Mouse (Mus musculus): ENCODE data around the gene Cacng6. TPM values are rescaled to one million over a fixed set of nuclear protein-coding genes. Genes with fewer than 3 reads are reported as not detected.
"Not testable (repeated sequence)": the region's sequence is repeated elsewhere in the genome, so short reads cannot be mapped to it uniquely, and the experiment has no call there.

The Cacng6 gene
- total RNA-seq (2021) = 1 to 10 TPM; 1.3 to 1.9 TPM

DNA sequence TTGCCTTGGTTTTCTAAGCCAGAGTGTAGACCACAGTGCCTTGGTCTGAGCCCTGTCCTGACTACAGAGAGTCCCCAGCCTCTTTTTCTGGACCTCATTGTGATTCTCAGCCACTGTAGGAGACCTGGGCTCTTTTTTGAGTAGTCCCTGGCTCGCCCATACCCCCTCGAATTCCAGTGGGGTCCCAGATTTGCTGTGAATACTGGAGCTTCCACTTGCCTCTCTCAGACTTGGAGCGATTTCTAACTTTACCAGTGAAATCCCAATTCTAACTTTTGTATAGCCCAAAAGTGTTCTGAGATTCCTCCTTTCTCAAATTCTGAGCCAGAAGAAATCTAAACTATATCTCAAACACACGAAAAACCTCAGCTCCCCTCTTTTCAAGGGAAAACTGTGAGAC, at the start of gene Cacng6:
Gene Cacng6 (plus strand): TSS at position 301 of the 400 bp plus-strand sequence.
- DNase-seq = no peak
- intact Hi-C loops (cut with DNase I) = no loop called here

DNA sequence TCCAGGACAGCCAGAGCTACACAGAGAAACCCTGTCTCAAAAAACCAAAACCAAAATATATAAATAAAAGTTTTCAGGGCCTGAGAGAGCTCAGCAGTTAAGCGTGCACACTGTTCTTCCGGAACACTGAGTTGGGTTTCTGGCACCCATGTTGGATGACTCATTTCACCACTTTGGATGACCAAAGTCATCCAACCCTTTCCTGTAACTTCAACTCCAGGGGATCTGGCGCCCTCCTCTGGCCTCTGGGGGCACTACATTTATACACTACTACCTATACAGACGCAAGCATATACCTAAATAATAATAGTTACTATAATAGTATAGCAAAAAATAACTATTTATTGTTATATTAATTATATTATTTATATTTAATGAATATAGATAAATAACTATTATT, 47.2 kb upstream of the Cacng6 start:
- intact Hi-C loops (cut with DNase I) = loop anchor here (2.0 kb wide), 2 partner anchors 46 to 154 kb away; no protein-coding TSS in a partner anchor

DNA sequence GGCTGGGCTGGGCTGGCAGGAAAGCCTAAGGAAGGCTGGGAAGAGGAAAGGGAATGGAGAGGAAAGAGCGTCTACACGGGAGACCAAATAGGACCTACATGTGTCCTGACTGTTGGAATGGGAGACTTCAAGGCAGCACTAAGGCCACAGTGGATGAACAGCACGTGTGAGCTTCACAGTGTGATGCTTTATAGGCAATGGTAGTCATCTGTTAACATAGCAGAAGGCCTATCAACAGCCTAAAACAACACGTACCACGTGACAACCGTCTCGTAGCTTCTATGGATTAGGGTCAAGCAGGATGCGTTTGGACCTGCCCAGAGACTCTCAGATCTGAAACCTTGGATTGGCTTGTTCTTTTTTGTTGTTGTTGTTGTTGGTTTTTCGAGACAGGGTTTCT, 41.9 kb upstream of the Cacng6 start:
- intact Hi-C loops (cut with DNase I) = no loop called here
- no peak for DNase-seq

More for the DNA sequence above, 47.2 kb upstream of the Cacng6 start:
- peak; percentile 44 to 72 for DNase-seq

DNA sequence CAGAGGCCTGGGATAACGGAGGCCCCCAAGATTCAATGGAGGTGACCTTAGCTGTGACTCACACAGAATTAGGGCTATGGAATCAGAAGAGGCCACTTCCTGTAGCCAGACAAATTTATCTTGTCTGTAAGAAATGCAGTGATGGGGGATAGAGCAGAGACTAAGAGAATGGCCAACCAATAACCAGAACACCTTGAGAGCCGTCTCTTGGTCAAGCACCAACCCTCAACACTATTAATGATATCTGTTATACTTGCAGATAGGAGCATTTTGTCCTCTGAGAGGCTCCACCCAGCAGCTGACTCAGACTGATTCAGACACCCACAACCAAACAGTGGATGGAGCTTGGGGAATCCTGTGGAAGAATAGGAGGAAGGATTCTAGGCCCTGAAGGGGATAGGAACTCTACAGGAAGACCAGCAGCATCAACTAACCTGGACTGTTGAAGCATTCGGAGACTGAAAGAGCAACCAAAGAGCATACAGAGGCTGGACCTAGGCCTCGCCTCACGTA, 39.1 kb upstream of the Cacng6 start:
- DNase-seq = no peak
- intact Hi-C loops (cut with DNase I) = no loop called here

DNA sequence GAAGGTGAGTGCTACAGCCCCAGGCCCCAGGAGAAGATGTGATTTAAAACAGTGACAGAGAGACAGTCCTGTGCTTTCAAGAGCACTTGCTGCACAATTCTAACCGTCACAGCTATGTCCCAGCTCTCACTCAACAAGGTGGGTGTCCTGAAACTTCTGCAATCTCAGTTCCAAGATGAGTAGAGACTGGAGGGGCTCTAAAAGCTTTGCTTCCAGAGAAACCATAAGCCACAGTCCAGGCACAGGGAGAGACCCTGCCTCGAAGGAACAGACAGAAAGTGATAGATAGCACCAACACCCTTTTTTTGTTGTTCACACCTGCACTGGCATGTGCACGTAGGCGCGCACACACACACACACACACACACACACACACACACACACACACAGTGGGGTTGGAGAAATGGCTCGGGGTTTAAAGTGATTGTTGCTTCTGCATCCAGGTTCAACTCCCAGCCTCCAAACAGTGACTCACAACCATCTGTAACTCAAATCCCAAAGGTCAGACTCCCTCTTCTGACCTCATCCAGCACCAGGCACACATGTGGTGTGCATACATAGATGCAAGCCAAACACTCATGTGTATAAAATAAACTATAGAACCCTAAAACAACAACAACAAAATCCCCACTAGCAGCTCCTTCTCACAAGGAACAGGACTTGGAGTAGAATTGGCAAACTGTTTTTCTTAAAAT, 37.8 kb upstream of the Cacng6 start:
- DNase-seq = no peak
- intact Hi-C loops (cut with DNase I) = no loop called here

DNA sequence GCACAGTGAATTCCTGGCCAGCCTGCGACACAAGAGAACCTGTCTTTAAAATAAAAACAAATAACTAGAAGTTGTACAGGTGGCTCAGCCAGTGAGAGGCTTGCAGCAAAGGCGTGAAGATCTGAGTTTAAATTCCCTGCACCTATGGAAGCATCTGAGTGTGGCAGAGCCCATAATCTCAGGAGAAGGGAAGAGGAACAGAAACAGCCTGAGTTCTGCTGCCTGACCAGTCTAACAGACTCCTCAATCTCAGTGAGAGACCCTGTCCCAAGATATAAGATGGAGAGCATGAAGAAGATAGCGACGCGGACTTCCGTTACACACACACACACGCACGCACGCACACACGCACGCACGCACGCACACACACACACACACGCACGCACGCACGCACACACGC, 36.2 kb upstream of the Cacng6 start:
- no peak for DNase-seq
- intact Hi-C loops (cut with DNase I) = no loop called here

DNA sequence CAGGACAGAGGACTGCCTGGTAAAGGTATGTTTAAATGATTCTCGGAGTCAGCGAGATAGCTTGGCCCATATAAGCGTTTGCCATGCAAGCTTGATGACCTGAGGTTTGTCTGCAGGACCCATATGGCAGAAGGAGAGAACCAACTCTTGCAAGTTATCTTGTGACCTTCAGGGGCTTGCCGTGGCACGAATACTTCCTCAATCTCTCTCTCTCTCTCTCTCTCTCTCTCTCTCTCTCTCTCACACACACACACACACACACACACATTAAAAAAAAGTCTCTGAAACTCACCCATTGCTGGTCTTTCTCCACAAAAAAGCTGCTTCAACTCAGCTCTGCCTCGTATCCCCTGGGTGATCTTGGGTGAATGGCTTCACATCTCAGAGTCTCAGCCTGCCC, 35.1 kb upstream of the Cacng6 start:
- no peak for DNase-seq
- intact Hi-C loops (cut with DNase I) = no loop called here

DNA sequence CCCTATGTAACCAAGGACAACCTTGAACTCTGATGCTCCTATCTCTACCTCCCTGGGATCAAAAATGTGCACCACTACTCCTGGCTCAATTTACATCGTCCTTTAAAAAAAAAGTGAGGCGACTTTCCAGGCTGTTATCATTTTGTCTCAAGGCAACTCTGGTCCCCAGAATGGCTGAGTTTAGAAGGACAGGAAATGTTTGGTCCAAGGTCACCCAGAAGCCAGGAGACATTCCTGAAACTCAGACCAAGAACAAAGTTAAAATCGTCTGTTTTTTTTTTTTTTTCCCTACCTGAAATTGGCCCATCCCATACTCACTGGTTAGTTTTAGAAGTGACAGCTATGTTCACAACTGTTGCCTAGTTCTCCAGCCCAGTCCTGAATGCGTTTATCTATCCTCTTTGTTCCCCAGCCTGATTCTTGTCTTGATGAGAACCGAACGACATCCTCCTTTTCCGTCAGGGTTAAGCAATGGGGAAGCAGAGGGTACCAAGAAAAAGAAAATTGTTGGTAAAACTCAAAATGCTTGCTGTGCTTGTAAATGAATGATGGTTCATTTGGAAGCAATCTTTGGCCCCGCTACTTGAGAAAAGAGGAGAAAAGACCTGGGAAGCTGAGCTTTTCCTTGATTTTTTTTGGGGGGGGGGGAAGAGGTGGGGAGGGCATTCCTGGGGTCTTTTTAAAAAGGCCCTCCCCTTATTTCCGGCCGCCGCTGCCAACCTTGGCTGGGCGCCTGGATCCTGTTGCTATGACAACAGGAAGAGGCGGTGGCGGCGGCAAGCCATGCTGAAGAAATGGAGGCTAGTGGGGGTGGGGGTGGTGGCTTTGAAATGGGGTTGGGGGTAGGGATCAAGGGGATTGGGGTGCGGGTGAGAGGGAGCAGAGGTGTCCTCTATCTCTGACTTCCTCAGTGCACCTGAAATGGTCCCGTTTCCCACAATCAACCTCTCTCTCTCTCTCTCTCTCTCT, 34.3 kb upstream of the Cacng6 start:
- DNase-seq = peak; percentile 41 to 54
- intact Hi-C loops (cut with DNase I) = no loop called here

DNA sequence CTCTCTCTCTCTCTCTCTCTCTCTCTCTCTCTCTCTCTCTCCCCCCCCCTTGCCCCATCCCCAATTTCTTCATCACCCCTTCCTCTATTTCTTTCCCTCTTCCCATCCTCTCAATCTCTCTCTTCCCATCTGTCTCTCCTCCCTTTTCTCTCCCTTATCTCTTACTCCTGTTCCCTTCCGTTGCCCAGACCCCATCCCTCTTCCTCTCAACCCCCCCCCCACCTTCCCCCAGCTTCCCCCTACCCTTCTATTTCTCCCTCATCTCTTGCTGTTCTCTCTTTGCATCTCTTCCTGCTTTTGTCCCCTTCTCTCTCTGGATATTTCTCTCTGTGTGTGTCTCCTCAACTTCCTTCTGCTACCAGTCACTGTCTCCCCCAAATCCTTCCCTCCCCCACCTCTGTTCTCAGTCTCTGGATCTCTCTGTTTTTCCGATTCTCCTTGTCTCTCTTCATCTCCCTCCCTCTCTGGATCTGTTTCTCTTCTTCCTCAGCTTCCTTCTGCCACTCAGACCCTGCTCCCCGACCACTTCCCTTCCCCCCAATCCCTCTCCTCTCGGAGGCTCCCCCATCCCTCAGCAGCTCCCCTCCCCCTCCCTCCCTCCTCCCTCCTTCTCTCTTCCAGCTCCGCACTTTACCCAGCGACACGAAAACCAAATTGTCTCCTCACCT, 33.4 kb upstream of the Cacng6 start, which contains the start of gene Cacng8:
Gene Cacng8 (plus strand): TSS at position 271 of the 668 bp plus-strand sequence.
- no peak for DNase-seq
- intact Hi-C loops (cut with DNase I) = no loop called here

DNA sequence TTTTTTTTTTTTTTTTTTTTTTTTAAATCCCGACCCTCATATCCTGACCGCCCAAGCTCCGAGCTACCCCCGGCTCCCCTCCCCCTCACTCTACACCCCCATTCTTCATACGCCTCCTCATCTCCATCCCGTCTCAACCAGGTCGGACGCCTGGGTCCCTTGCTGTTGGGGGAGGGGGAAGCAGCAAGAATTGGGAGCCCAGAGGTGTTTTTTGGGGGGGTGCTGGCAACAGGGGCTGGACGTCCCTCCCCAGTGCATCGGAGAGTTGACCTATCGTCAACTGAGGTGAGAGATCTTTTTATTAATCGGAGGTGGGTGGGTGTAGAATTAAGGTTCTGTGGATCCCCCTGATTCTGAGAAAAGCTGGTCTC, 32.9 kb upstream of the Cacng6 start:
- intact Hi-C loops (cut with DNase I) = no loop called here
- DNase-seq = no peak

DNA sequence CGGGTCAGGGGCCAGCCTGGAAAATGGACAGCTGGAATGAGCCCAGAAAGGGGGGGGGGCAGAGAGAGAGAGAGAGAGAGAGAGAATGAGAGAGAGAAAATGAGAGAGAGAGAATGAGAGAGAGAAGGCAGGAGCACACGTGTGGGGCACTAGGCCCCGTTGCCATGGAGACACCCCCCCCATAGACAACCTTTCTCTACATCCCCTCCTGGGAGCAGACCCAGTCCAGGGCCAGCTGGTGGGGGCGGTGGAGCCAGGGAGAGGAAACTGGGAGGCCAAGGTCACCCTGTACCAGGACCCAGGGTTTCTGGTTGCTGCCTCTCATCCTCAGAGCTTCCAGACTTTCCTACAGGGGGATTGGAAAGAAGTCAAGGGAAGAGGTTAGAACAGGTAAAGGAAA, 32.2 kb upstream of the Cacng6 start:
- no peak for DNase-seq
- intact Hi-C loops (cut with DNase I) = no loop called here

DNA sequence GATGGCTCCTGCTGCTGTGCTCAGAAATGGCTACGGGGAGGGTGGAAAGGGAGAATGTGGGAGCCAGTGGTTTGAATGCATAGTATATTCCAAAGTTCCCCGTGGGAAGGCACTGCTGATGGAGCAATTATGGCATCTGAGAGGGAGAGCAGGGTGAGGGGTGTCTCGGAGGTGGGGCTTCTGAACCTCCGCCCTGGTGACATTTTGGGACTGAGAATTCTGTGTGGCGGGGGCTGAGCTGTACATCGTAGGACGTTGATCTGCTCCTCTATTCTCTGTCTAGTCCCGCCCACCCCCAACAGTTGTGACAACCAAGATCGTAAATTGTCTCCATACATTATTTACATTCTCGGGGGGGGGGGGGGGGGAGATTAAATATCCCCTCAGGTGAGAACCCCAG, 26.6 kb upstream of the Cacng6 start:
- intact Hi-C loops (cut with DNase I) = no loop called here
- no peak for DNase-seq

DNA sequence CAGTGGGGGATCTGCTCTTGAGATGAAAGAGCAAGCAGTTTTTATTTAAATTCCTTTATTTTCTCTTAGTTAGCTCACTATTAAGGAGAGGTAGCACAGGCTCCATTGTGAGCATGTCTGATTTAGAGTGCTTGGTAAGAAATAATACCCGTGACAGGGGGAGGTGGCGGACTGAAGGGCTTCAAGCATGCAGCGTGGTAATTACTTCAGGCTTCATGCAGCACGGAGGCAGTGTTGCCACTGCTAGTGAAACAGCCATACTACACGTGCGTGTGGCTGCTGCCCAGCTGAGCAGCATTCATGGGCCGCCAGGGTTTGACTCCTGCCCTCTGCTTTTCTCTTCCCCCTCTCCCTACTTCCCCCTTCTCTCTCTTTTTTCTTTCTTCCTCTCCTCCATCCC, 26.2 kb upstream of the Cacng6 start:
- DNase-seq = no peak
- intact Hi-C loops (cut with DNase I) = no loop called here

DNA sequence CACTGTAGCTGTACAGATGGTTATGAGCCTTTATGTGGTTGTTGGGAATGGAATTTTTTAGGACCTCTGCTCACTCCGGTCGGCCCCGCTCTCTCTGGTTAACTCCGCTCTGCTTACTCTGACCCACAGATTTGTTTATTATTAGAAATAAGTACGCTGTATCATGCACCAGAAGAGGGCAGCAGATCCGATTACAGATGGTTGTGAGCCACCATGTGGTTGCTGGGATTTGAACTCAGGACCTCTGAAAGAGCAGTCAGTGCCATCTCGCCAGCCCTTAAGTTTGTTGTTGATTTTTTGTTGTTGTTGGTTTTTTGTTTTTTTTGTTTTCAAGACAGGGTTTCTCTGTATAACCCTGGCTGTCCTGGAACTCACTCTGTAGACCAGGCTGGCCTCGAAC, 25.6 kb upstream of the Cacng6 start:
- DNase-seq; intact Hi-C loops (cut with DNase I): not testable (repeated sequence)

DNA sequence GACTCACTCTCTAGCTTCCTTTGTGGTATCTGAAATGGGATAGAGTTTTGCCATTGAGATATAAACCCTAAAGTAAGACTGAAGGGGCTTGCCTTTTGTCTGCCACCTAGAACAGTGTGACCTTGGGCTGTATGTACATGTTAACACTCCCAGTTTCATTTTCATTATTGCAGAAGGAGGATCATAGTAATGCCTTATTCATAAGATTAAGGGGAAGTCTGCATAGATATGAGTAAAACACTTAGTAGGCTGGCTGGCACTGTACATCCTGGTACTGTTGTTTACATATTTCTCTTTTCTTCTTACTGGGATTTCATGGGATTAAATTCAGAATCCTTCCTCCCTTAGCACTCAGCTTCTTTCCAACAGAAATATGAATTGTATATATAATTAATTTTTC, 24.1 kb upstream of the Cacng6 start:
- intact Hi-C loops (cut with DNase I) = no loop called here
- no peak for DNase-seq

DNA sequence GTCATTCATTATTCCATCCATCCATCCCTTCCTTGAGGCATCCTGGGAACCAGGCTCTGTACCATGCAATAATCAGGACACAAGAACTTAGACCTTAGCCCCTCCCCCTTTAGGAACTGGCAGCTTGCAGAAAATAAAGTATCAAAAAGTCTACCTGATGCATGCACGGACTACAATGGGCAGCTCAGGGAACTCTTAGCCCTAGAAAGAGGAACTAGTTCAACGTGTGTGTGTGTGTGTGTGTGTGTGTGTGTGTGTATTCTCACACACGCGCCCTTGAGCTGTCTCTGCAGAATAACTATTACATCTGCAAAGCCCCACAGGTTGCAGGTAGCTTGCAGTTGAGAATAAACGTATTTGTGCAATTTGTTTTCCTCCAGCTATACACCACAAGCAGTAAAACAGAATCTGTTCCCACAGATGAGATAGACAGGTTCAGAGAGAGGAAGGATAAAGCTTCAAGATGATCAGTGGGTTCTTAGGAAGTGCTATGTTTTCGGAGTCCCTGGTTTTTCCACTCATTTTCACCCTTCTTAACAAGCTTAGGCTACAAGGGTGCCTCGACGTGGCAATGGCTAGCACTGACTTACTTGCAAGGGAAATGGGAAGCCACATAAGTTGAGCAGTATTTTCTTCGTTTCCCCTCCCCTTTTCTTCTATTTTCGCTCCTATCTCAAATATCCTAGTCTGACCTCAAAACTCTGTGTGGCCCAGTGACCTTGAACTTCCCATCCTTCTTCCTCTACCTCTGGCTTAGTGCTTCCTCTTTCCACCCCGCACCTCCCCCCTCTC, 14.1 kb upstream of the Cacng6 start:
- intact Hi-C loops (cut with DNase I) = no loop called here
- DNase-seq = no peak

DNA sequence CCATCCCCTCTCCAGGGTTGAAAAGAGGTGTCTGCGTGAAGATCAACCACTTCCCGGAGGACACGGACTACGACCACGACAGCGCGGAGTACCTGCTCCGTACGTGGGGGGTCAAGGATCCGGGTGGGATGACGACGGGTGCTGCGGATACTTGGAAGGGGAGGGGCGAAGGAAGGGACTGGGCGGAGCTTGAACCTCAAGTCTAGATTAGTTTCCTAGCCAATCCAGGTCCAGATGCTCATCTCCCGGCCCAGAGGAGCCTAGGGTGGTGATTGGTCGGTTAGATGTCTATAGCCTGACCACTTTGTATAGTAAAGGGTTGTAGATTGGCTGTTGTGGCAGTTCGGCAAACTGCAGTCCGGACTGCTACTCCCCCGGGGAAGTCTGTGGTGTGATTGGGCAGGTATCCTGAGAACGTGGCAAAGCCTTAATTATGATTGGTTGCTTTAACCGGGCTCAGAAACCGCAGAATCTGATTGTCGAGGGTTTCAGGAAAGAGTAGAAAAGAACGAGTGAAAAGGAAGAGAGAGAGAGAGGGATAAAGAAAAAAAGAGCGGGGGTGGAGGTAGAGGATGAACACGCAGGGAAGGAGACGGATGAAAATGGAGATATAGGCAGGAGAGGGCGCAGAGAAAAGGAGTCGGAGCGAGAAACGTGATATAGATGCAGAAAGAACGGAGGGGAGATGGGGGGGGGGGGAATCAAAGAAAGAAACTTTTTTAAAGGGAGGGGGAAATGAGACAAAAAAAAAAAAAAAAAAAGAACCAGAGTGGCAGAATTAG, 12.6 kb upstream of the Cacng6 start:
- DNase-seq = no peak
- intact Hi-C loops (cut with DNase I) = no loop called here

DNA sequence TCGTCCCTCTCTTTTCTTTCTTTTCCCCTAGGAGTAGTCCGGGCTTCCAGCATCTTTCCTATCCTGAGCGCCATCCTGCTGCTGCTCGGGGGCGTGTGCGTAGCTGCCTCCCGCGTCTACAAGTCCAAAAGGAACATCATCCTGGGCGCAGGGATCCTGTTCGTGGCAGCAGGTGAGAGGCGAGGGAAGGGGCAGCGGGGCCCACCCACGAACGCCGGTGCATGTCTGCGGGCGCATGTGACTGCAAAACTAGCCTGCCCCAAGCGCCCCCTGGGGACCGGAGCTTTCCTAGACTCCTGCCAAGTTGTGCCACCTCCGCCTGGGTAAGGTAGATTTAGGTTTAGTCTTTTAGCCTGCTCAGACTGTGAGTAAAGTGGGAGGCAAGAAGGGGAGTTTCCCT, 12.0 kb upstream of the Cacng6 start:
- intact Hi-C loops (cut with DNase I) = no loop called here
- DNase-seq = no peak

DNA sequence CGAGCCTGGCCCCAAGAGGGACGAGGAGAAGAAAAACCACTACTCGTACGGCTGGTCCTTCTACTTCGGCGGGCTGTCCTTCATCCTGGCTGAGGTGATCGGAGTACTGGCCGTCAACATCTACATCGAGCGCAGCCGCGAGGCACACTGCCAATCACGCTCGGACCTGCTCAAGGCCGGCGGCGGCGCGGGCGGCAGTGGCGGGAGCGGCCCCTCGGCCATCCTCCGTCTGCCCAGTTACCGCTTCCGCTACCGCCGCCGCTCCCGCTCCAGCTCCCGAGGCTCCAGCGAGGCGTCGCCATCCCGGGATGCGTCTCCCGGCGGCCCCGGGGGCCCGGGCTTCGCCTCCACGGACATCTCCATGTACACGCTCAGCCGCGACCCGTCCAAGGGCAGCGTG, 9.1 kb upstream of the Cacng6 start:
- intact Hi-C loops (cut with DNase I) = no loop called here
- peak; percentile 24 to 31 for DNase-seq
